Mouse (Mus musculus) embryonic fibroblast, embryonic 13.5 days (primary cell): Measurements from ENCODE around the gene Zfp598.
A peak's percentile ranks its signal among the peaks of the same experiment; 100 is the strongest.

ENCODE experiments used
- CTCF ChIP-seq: IDR thresholded peaks from 2 replicates; pipeline ENCODE4 v1.5.1; 2011; ENCODE audit warnings: mild to moderate bottlenecking, control low read depth, low read length, moderate library complexity, borderline replicate concordance; ENCODE audit not compliant: insufficient read depth
- POLR2A ChIP-seq: IDR thresholded peaks from 2 replicates; pipeline ENCODE4 v1.6.1; 2011; ENCODE audit warnings: low read depth, mild to moderate bottlenecking, control low read depth, low read length, moderate library complexity

GRCm38 (mm10) chr17:24692385-24692784, 22.9 kb downstream of the Zfp598 start:
- TF ChIP-seq CTCF: no peak
- TF ChIP-seq POLR2A: 0 out of 2 replicates have a peak, but pooled peaks have one; percentile 11
